Mouse (Mus musculus) left cerebral cortex, postnatal 4 days (tissue): ENCODE results near the gene Rtl5. TPM values are rescaled to one million over a fixed set of nuclear protein-coding genes. Genes with fewer than 3 reads are reported as not detected.
A peak's percentile ranks its signal among the peaks of the same experiment; 100 is the strongest.

ENCODE experiments used
- DNase-seq: peaks from one replicate; pipeline ENCODE4 v3.0.0-alpha.2; 2022
- intact Hi-C: fragments of 180-260 bp; cut with DNase I; formaldehyde crosslinking; loops from one replicate; pipeline ENCODE4 v1.15.1; 2025
- total RNA-seq, 2 experiments: library from RNA; stranded (reverse); gene quantifications; 2 replicates each; pipeline ENCODE4 v1.2.3; 2021

The Rtl5 gene
- total RNA-seq, 2 experiments from 2014 or later = 14.0 to 17.3 TPM

DNA sequence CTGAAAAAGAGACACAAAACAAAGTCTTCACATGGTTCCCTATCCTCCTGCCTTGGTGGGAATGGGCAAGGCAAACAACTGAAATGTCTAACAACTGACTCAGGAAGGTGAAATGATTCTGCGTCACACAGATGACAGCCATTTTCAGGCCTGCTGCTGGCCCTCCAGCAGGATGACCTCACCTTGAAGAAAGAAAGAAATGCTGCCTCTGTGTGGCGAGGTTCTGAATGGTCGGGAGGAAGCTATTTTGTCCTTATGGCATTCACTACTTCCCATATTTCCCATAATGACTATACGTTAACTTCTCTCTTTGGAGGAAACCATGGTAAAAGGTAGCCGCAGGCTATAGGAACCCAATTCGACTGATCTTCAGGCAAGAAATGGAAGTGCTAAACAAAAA, 4.0 kb downstream of the Rtl5 start:
- no peak for DNase-seq
- intact Hi-C loops = loop anchor here (10.0 kb wide), 2 partner anchors 112 to 252 kb away; no protein-coding TSS in a partner anchor

DNA sequence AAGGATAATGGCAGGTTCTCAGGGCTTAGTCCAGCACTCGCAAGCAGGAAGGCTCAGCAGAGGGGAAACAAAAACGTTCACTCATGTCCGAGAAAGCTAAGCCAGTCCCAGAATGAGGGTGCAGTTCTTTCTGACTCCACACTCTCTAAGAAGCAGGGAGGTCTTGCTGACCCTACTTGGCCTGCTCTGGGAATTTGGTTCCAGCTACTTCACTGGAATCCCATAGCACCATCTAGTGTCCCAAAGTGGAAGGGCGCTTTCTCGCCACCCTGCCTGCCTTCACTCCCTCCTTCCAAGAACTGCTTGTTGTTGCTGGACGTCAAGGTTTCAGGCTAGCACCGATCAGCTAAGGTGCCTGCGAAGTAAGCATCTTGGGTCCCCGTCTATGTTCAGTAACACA, 5.0 kb downstream of the Rtl5 start:
- peak; percentile 77 for DNase-seq
- intact Hi-C loops = loop anchor here (10.0 kb wide), 2 partner anchors 111 to 251 kb away; no protein-coding TSS in a partner anchor

DNA sequence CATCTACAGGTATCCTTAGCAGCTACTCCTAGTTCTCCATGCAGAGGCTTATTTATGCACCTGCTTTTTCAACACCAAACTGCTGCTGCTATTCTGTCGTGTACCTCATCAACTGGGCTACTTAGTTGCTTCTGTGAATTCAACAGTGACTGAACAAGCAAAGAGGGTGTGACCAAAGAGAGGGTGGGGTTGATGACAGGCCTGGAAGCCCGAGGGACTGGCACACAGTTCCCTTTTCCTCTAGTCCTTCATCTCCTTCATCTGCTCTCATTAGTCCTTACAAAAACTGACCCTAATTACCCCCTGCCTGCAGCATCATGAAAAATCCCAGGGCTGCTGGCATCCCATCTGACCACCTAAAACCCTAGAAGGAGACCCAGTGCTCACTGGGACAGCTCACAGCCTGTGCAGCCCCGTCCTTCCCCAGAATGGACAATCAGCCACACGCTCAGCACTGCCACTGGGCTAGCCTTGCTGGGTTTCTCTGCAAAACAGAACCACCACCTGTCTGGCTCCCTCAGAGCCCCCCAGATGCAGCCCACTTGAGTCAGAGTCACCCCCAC, 5.8 kb downstream of the Rtl5 start:
- DNase-seq = no peak
- intact Hi-C loops = loop anchor here (10.0 kb wide), 2 partner anchors 110 to 250 kb away; no protein-coding TSS in a partner anchor

DNA sequence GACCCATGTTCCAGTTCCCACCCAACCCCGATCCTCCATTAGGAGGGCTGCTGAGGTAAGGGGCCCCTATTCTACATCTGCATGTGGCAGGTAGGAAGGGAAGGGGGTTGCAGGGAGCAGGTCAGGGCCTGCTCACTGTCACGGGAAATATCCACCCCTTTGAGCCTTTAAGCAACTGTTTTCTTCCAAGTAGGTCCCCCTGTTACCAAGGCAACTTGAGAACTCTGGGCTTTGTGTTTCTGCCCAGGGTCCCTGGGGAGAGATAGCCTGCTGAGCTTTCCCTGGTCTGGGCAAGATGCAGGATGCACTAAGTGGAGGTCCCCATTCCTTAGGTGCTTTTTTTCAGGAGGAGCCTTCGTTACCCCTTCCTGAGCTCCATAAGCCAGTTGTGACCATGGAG, 7.0 kb downstream of the Rtl5 start:
- DNase-seq = no peak
- intact Hi-C loops = loop anchor here (10.0 kb wide), 2 partner anchors 109 to 249 kb away; no protein-coding TSS in a partner anchor

DNA sequence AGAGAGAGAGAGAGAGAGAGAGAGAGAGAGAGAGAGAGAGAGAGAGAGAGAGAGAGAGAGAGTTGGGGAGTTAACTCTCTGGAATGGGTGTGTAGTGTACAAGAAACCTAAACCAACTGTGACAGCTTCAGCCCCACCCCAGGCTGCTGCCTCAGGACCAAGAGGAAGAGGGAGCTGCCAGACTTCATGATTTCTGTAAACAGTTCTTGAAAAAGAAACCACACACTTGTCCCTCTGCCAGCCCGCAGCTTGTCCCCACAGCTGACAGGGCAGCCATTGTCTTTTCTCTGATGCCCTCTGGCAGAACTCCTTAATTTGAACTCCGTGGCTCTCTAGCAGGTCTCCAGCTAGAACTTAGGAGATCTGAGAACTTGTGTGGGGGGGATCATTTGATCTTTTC, 10.2 kb downstream of the Rtl5 start:
- intact Hi-C loops = loop anchor here (10.0 kb wide), 2 partner anchors 106 to 246 kb away; no protein-coding TSS in a partner anchor
- DNase-seq = peak; percentile 69

DNA sequence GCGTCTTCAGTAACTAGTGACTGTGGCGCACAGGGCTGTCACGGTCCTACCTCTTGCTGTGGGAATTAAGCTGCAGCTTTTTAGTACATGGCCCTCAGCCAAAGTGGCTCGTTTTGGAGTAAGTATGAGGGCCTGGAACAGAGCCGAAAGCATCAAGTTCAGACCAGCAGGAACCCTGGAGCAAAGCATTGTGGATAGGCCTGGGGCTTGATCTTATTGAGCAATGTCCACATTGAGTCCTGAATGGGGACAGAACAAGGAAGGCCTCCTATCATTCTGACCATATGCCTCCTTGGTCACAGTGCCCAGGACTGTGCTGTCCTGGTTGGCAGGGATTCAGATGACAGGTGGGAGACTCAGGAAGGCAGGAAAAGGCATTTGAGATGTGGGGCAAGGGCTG, 10.9 kb downstream of the Rtl5 start:
- intact Hi-C loops = loop anchor here (10.0 kb wide), 2 partner anchors 105 to 245 kb away; no protein-coding TSS in a partner anchor
- peak; percentile 75 for DNase-seq

DNA sequence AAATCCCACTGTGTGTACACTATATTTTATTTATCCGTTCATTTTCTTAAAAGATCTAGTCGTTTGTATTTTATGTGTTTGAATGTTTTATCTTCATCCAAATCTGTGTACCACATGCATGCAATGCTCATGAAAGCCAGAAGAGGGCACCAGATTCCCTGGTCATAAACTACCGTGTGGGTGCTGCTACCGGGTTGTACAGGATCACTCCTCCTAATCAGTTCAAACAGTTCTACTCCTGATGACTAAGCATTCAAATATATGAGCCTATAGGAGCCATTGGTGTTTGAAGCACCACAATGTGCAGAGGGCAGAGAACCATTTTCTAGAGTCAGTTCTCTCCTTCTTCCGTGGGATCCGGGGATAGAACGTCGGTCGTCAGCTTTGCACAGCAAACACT, 11.7 kb downstream of the Rtl5 start:
- intact Hi-C loops = no loop called here
- peak; percentile 32 for DNase-seq

DNA sequence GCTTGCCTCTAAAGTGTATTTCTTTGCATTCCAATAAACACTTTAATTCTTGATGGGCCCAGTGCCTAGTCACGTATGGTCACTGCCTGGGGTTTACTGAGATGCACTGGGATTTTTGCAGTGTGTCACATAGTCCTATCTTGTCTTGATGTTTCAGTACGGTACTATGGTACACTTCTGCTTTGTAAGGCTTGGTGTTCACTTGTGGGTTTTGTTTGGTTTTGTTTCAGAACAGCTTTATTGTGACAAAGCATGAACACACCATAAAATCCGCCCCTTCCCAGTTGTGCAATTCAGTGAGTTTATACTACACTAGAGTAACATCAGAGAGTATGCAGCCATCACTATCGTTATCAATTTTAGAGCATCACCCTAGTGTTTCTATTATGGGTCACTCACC, 17.1 kb downstream of the Rtl5 start:
- intact Hi-C loops = no loop called here

DNA sequence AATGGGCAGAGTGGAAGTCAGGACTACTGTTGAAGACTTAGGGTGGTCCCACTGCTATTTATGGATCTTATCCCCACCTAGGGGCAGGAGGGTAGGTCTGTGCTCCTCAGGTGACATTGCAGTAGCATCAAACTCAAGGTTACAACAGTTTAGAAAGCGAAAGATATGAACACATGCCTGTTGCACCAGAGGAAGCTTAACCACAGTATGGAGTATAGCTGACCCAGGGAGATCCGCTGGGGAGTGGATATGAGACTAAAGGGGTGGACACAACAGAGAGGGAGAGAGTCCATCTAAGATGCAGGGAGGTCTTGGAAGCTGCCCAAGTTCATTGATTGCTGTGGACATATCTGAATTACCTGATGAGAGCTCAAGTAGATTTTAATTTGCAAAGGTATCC, 17.7 kb downstream of the Rtl5 start:
- intact Hi-C loops = no loop called here
- no peak for DNase-seq

More for the DNA sequence above, 17.1 kb downstream of the Rtl5 start:
- no peak for DNase-seq

DNA sequence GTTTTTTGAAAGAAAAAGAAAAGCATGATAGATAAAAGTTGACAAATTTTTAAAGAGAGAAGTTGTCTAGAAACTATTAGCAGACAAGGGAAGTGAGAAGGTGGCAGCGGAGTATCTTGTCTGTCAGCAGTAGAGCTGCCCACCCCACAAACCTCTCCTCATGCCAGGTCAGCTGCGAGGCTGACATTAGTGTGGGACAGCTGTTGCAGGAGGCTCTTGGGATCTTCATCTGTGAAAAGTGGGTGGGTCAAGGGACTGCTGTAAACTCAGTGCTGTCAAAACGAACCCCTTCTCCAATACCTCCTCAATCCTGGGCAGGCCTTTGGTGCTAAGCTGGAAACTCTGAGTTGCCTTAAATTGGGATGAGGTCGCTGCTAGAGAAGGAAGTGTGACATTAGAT, 19.9 kb downstream of the Rtl5 start:
- DNase-seq = no peak

DNA sequence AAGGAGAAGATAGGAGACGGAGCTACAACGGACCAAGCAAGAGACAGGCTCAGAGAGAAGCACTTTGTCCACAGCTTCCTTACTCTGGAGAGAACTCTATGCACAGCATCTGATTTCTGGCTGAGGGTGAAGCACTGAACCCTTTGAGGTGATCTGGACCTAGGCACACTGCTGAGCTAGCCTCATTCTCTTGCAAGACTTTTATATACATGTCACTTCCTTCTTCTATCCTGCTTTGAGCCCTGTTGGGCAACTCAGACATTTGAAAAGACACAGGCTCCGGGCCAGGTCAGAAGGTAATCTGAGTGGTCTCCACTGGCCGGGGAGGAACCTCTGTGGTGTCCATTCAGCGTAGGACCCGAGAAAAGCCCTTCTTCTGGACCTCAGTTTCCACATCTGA, 20.6 kb downstream of the Rtl5 start:
- intact Hi-C loops = no loop called here
- no peak for DNase-seq

More for the DNA sequence above, 19.9 kb downstream of the Rtl5 start:
- intact Hi-C loops = no loop called here

DNA sequence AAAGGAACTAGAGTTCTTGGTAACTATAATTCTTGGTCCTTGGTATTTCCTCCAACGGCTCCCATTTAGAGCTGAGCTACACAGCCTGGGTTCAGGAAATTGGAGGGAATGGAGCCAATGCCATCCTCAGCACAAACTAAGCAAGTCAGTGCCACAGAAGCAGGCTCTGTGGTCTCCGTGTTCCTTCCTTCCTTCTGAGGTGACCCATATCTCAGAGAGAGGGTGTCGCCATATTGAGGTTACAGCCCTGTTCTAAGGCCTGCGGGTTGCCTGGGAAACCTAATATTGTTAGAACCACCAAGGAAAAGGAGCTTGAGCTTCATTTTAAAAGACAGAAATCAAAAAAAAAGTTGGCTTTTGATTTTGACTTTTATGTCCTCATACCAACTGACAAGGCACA, 28.7 kb downstream of the Rtl5 start:
- intact Hi-C loops = no loop called here
- DNase-seq = no peak

DNA sequence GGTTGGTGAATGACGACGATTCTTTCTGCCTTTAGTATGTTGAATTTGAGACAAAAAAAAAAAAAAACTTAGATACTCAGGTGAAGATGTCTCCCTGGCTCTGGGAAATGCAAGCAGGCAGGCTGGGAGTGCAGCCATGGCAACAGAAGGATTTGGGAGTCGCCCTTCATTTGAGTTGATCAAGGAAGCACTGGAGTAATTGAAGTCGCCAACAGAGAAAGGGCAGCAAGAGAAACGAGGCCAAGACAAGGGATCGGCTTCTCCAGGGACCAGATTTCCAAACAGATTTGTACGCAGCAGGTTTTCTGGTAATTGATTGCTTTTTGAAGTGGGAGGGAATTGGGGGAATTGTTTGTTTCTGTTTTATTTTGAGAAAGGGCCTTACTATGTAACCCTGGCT, 29.5 kb downstream of the Rtl5 start:
- intact Hi-C loops = no loop called here
- DNase-seq = no peak

DNA sequence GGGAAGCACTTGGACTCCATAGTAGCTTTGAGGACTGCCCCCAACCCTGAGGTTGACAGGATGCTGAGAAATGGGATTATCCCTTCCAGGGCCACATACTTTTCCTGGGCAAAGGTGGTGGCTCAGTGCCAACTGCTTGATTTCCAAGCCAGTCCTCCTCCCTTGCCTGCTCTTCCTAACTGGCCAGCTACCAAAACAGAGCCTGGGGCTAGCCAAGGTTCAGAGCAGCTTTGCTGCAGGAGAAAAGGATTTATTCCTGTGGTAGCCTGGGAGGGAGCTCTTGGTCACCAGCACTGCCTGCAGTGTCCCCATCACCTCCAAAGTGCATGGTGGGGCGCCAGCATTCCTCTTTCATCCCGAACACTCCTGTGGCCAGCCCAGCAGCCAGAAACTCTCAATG, 33.6 kb downstream of the Rtl5 start:
- peak; percentile 67 for DNase-seq

DNA sequence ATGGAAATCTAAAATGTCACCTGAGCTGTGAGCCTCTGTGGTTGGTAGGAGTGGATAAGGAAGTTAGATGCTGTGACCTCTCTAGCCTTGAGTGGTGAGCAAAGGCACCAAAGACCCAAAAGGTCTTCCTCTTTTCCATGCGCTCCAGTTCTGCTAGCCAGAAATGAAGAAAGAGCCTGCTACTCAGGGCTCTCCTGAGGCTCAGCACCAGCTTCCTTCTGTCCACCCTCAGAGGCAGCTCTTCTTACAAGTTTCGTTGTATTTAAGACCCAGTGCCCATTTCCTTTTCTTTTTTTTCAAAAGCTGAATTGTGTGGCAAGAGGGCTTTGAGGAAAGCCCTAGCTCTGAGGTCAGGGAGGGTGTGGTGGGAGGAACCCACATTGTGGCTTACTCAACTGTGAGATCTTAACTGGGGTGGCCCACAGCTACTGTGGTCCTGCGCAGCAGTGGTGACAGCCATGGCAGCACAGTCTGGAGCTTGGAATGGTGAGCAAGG, 34.2 kb downstream of the Rtl5 start:
- DNase-seq = no peak

More for the DNA sequence above, 33.6 kb downstream of the Rtl5 start:
- intact Hi-C loops = no loop called here

DNA sequence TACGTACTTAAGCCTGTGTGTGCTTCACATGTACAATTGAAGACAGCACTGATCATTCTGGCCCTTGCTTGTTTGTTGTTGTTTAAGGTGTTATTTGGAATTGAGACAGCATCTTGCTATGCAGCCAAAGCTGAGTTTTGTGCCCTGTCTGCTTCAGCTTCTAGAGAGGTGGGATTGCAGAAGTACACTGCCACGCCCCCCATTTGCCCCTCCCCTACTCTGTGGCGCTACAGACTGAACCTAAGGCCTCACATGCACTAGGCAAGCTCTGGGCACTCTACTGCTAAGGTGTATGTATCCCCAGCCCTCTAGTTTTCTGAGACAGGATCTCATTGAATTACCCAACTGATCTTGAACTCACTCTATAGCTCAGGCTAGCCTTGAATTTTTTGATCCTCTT, 35.4 kb downstream of the Rtl5 start:
- intact Hi-C loops = no loop called here
- DNase-seq = no peak

More for the DNA sequence above, 34.2 kb downstream of the Rtl5 start:
- intact Hi-C loops = no loop called here

DNA sequence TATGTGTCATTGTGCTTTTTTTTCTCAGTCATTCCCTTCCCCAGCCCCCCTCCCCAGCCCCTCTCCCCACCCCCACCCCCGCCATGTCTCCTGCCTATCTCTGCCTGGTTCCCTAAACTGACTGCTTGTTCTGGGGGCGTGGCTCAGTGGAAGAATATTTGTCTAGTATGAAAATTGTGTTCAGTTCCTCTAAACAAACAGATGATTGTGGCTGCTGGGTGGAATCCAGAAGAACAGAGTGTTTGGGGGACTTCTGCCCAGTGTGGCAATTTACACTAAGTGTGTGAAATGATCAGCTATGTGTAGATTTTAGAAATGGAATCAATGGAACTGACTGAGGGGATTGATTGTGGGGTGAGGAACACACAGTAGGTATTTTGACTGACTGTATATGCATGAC, 37.5 kb downstream of the Rtl5 start:
- intact Hi-C loops = no loop called here
- no peak for DNase-seq

DNA sequence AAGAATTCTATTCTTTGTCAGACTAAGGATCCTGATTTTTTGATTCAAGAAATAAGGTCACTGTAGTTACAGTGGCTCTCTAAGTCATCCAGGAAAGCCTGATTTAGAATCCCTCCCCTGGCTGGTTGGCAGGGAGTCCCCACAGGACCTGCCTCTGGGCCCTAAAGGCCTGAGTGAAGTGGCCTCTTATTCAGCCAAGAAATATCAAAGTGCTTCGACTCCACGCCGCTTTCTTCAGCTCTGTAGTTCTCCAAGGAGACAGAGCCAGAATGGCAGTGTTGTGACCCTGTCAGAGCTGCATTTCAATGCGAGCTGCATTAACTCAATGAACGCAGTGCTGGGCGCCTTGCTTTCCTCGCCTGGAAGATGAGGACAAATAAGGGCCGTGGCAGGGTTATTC, 38.7 kb downstream of the Rtl5 start:
- intact Hi-C loops = no loop called here
- peak; percentile 2 for DNase-seq

DNA sequence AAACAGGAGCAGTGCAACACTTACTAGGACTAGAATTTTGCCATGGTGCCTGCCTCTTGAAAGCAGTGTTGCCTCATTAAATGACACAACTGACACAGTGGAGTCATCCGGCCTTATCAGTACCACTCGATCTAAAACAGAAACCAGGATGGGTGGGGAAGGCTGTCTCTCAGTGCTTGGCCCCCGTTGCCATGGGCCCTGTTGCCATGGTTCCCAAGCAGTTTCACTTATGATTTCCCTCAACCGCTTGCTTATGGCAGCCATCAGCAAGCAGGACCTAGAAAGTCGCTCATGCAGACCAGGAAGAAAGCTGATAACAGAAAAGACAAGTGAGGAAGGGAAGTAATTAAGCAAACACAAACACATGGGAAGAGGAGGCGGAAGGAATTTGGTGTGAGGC, 39.3 kb downstream of the Rtl5 start:
- no peak for DNase-seq
- intact Hi-C loops = no loop called here

DNA sequence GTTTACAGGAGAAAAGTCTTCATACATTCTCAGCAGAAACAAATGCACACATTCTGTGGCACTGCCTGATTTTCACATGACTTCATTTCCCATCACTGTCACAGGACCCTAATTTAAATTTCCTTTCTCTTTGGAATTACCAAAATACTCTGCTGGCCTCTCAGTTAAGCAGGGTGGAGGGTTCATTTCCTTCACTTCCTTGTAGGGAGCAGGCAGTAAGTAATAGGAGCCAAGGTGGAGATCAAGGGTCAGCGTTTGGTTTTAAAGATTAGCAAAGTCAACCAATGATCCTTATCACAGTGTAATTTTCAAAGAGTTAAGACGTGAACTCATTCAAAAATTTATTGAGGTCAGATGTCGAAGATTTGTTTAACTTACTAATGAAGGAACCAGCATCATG, 46.1 kb downstream of the Rtl5 start:
- intact Hi-C loops = no loop called here

DNA sequence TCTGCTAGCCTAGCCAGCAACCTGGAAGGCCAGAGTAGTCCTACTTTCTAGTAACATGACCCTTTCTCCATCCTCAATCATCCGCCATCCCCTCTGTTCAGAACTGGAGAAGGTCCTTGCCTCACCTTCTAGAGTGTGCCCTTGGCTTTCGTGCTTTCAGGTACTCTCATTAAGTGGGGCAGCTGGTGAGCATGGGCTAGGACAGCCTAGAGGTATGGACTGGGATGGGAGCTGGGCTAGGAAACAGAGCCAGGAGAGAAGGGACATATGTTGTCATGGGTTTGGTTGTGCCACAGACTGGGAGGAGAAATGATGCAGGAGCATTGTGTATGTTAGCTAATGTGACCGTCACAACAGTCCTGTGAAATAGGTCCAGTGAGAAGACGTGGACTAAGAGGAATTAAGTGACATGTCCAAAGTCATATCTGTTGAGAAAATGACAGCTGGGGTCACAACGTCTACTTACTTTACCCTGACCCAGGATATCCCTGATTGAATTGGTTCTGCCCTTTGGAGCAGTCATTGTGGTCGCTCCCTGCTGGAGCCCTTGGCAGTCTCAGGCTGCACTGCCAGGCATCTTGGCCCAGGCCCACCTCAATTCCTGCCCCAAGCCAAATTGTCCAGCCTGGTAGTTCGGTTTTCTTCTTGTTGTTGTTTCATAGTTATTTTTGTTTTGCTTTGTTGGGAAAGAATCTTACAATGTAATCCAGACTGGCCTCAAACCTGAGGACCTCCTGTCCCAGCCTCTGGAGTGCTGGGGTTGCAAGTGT, 51.4 kb downstream of the Rtl5 start:
- intact Hi-C loops = no loop called here

More for the DNA sequence above, 46.1 kb downstream of the Rtl5 start:
- no peak for DNase-seq

DNA sequence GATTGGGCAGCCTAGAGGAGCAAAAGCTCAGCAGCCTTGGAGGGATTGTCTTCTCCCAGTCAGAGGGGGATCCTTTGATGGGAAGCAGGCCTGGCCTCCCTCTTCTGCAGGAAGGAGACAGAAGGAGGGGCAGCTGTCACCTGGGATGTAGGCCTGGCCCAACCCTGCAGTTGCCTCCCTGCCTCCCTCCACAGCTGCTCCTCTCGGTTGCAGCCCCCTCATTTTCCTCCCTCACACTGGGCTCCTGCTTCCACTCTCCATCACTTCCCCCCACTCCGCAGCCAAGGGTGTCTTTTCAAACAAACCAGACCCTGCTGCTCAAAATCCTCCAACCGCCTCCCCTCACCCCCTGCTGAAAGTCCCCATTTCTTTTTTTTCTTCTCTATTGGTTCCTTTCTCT, 52.2 kb downstream of the Rtl5 start:
- DNase-seq = no peak
- intact Hi-C loops = no loop called here

More for the DNA sequence above, 51.4 kb downstream of the Rtl5 start:
- DNase-seq = peak; percentile 30
